ENCODE assay signal across 19 mouse cellular contexts in the genomic region with DNA sequence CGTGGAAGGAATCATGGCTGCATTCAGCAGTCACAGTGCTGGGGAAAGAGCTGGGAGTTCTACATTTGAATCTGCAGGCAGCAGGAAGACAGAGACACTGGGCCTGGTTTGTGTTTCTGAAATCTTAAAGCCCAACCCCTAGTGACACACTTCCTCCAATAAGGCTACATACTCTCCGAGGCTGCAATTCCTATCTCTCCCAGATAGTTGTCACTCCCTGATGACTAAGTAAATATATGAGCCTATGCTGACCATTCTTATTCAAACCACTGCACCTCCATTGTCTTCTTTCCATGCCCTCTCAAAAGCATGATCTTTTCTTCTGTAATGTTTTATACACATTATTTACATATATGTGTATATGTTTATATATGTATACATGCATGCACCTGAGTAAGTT.
"Had no signal": no experiment of that assay in that cellular context is flagged by ENCODE, and none has a peak within 500 bp of the region (broad histone marks: within the 10 kb centered on the region; RNA-seq: fewer than 3 reads in every experiment).

No protein-coding gene starts in this region.

- H3K4me2 ChIP-seq: heart, embryonic 11.5 days; heart, embryonic 13.5 days; heart, embryonic 15.5 days; hindbrain, embryonic 14.5 days; intestine, embryonic 15.5 days; limb, embryonic 12.5 days had no signal

- H3K4me3 ChIP-seq: heart, adult 2 months; heart, embryonic 13.5 days; heart, embryonic 15.5 days; intestine, embryonic 15.5 days; layer of hippocampus, adult 2 months; left cerebral cortex, adult 2 months; limb, embryonic 10.5 days; limb, embryonic 12.5 days had no signal

- H3K27ac ChIP-seq: heart, adult 2 months; heart, embryonic 13.5 days; heart, embryonic 15.5 days; hindbrain, embryonic 14.5 days; layer of hippocampus, adult 2 months; left cerebral cortex, adult 2 months; limb, embryonic 10.5 days; limb, embryonic 12.5 days had no signal

- H3K4me1 ChIP-seq: heart, embryonic 15.5 days had no signal

- H3K36me3 ChIP-seq: heart, embryonic 13.5 days; heart, embryonic 15.5 days; intestine, embryonic 15.5 days; limb, embryonic 10.5 days; limb, embryonic 12.5 days had no signal

- ATAC-seq: inflammation-experienced regulatory T-cells, adult 6 months; intestine, postnatal 0 days had no signal

- H3K9me3 ChIP-seq: heart, embryonic 13.5 days; heart, embryonic 15.5 days; intestine, embryonic 15.5 days; limb, embryonic 10.5 days; limb, embryonic 12.5 days had no signal

- H3K27me3 ChIP-seq: heart, embryonic 13.5 days; heart, embryonic 15.5 days; intestine, embryonic 15.5 days; limb, embryonic 12.5 days had no signal

- DNase-seq: gastrocnemius, postnatal 14 days; gastrocnemius, postnatal 36 days; heart, postnatal 36 days; kidney, adult 18-20 months; kidney, adult 8-10 months; kidney, postnatal 10 days; kidney, postnatal 25 days had no signal

- H3K9ac ChIP-seq: heart, embryonic 13.5 days; heart, embryonic 15.5 days; hindbrain, embryonic 14.5 days; intestine, embryonic 15.5 days; limb, embryonic 12.5 days had no signal
